Mouse (Mus musculus): ENCODE results near the gene Ddx19b.
"Not testable (repeated sequence)": the region's sequence is repeated elsewhere in the genome, so short reads cannot be mapped to it uniquely, and the experiment has no call there.

Ddx19b gene

GRCm38 (mm10) chr8:111031572-111031971 lies at the start of gene Ddx19b:
TSS of gene Ddx19b (minus strand) at chr8:111031751.
- DNase-seq (ENCODE audit: low spot score): no peak

DNA sequence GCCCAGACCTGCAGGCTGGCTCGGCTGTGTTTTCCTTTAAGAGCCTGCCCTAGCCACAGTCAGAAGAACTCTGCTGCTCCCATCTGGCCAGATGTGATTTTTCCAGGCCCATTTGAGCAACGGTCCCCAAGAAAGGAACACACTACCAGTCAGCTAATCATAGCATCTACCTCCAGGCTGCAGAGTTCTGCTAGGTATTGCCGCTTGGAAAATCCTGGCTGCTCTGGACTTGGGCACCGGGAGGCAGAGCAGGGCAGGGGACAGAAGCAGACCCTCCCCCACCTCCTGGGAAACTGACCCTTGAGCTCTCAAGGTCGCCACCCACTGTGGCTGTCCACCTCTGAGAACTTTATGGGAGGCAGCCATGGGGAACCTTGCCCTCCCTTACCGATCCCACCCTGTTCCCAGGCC lies 48.3 kb upstream of the Ddx19b start:
- DNase-seq (ENCODE audit: low spot score): no peak

- DNase-seq (ENCODE audit: low spot score): no peak
These were observed 47.9 kb upstream of the Ddx19b start for GRCm38 (mm10) chr8:111079461-111079860.

DNA sequence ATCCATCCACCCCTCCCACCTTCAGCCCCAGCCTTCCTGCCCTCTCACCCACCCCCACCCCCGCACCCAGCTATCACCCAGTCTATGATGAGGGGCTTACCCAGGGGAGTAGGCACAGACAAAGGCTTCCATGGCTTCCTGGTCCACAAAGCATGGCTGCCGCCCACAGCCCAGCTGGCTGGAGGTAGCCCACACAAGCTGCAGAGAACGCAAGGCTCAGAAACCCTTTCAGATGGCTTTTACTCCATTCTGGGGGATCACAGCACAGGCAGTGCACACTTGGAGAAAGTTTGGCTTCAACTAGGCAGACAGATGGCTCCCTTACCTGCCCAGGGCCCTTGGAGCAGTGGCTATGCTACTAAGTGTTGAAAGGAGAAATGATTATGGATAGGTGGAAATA lies 44.4 kb upstream of the Ddx19b start:
- DNase-seq (ENCODE audit: low spot score): no peak

- not testable (repeated sequence) for DNase-seq (ENCODE audit: low spot score)
These were observed 37.1 kb upstream of the Ddx19b start for GRCm38 (mm10) chr8:111068660-111069059.

- DNase-seq (ENCODE audit: low spot score): no peak
These were observed 35.9 kb upstream of the Ddx19b start for GRCm38 (mm10) chr8:111067439-111067838.

DNA sequence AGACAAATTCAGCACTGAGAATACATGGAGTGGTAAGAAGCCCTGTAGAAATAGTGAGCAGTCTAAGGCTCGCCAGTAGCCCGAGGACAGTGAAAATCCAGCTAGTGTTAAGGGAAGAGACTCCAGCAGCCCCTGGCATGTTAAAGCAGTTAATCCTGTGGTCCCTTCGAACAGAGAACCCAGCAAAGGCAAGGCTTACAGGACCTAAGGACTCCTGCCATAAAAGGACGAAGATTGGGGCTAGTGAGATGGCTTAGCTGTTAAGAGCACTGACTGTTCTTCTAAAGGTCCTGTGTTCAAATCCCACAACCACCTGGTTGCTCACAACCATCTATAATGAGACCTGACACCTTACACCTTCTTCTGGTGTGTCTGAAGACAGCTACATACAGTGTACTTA lies 34.8 kb upstream of the Ddx19b start:
- DNase-seq (ENCODE audit: low spot score): no peak

DNA sequence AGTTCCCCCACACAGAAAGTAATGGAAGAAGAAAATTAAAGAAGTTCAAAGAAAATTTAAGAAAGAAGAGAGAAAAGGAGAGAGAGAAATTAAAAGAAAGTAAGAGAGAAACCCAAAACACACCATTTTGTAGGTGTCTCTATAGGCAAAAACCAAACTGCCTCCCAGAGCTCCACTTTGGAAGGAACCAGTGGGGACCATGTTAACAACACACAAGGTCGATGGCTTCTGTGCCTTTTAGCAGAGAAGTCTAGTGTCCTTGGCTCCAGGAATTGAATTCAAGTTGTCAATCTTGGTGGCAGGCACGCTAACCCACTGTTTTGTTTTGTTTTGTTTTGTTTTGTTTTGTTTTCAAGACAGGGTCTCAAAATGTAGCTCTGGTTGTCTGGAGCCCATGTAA lies 31.3 kb upstream of the Ddx19b start:
- DNase-seq (ENCODE audit: low spot score): no peak

DNA sequence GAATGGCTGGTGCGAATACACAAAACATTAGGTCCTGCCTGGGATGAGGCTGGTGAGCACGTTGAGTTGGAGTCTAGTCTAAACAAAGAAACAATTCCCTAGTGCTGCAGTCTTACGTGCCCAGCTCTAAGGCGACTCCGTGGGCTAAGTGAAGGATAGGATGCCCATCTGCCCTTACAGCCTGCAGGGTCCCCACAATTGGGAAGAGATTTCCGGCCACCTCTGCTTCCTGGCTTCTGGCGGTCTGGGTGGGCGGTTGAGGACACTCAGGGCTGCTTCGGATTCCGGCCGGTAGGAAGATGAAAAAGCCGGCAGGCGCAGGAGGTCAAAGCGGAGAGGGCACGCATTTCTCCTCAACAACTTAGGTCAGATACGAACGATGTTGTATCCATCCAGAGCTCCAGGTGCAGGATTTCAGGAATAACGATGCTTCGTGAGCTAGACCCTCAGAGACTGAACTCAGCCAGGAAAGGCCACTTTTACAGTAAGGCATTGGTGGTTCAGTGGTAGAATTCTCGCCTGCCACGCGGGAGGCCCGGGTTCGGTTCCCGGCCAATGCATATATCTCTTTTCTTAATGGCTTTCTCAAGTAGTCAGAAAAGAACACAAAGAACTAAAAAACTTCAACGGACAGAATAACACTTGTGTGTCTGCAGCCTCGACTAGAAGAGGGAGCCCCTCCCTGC lies 30.7 kb upstream of the Ddx19b start:
- peak; percentile 71 for DNase-seq (ENCODE audit: low spot score)

DNA sequence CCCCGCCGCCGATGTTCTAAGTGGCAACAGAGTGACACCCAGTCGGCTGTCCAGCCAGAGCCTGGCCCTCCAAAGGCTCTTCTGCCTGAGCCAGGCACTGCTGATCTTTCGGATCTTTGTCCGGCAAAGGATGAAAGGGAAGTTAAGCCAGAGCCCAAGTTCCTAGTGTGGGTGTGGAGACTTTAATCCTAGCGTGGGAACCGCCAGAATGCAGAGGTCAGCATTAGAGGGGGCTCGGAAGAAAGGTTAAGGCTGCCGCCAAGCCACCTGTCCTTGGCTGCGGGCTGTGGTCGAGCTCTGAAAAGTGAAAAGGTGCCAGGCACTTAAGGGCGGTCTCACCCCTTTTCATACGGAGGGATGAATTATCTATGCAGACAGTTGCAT lies 30.1 kb upstream of the Ddx19b start:
- no peak for DNase-seq (ENCODE audit: low spot score)

DNA sequence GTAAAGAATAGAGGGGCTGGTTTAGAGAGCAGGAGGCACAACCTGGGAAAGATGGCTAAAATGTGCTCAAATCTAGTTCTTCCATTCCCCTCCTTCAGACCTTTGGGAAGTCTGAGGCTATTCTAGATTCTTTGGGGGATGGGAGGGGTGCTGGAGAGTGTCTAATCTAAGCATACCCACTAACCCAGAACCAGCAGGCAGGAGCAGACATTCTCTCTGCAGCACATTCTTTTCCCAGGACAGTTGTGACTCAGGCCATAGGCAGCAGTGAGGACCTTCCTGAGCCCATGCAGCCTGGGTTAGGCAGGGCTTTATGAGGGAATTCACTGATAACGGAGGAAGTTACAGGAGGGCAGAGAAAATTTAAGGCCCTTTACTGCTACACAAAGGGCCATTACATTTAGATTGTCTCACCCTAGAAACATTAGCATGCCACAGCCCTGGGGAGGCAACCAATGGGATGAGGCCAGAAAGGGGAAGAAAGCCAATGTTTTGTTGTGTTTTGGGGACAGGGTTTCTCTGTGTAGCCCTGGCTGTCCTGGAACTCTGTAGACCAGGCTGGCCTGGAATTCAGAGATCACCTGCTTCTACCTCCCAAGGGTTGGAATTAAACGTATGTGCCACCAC lies 27.5 kb upstream of the Ddx19b start:
- DNase-seq (ENCODE audit: low spot score): no peak

GRCm38 (mm10) chr8:111056691-111057293 lies 25.2 kb upstream of the Ddx19b start:
- DNase-seq (ENCODE audit: low spot score): peak; percentile 23

- DNase-seq (ENCODE audit: low spot score): peak; percentile 87
These were observed 24.7 kb upstream of the Ddx19b start, which contains the start of gene Exosc6 for GRCm38 (mm10) chr8:111056158-111056663. TSS of gene Exosc6 (plus strand) at chr8:111056339.

DNA sequence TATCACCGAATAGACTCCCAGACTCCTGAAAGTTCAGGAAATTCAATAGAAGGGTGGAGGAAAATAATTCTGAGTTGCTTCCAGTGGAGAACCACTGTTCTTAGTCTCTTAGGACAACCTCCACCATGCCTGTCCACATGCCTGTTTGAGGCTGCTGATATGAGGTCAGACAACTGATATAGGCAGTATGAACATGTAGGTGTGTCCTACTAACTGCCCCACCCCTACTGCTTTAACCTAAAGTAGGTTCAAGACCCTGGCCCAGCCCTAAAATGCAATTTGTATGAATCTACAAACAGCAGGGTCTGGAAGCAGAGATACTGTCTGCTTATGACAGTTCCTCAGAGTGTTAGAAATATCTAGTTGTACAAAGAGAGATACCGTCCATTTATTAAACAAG lies 24.1 kb upstream of the Ddx19b start:
- no peak for DNase-seq (ENCODE audit: low spot score)

GRCm38 (mm10) chr8:111055031-111055634 lies 23.6 kb upstream of the Ddx19b start:
- DNase-seq (ENCODE audit: low spot score): no peak

GRCm38 (mm10) chr8:111053827-111054518 lies 22.4 kb upstream of the Ddx19b start:
- DNase-seq (ENCODE audit: low spot score): no peak

- DNase-seq (ENCODE audit: low spot score): no peak
These were observed 17.6 kb upstream of the Ddx19b start for GRCm38 (mm10) chr8:111049106-111049505.

DNA sequence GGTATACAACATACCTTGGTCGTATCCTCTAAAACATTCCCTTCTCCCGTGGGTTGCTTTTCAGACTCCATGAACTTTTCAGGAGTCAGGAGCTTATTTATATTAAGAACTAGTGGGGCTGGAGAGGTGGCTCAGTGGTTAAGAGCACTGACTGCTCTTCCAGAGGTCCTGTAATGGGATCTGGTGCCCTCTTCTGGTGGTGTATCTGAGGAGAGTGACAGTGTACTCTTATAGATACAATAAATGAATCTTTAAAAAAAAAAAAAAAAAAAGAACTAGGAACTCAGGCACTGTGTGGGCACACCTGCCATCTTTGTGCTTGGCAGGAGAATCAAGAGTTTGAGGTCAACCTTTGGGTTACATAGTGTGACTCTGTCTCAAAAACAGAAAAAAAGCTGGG lies 17.1 kb upstream of the Ddx19b start:
- DNase-seq (ENCODE audit: low spot score): no peak

- no peak for DNase-seq (ENCODE audit: low spot score)
These were observed 12.6 kb upstream of the Ddx19b start for GRCm38 (mm10) chr8:111044003-111044734.

DNA sequence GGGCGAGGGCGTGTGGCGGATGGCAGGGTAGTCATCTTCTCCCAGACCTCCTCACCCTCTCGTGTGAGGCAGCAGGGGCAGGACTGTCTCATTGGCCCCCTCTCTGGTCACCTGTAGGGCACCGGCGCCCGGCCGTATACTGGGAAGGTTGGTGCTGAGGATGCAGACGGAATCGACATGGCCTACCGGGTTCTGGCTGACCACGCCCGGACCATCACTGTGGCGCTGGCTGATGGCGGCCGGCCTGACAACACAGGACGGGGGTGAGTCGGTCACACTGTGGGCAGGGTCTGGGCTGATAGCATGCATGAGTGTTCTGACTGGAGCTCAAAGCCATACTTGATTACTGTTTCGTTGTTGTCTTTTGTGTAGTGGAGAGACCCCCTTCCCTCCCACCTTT lies 11.0 kb upstream of the Ddx19b start:
- no peak for DNase-seq (ENCODE audit: low spot score)

DNA sequence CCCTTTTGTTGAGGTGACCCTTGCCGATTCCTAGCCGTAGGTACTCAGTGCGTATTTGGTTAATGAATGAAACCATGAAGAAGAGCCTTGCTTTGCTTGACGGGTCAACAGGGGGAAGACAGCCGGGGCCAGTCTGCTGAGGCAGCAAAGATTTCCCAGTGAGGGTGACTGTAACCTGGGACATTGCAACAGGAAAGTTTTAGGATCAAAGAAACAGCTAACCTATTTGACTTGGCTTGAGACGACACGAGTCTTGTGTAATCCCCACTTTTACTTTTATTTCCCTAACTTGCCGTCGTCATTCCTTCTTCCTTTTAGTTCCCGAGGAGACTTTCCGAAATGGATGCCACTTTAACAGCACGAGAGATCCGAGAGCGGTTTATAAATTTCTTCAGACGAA lies 5.0 kb upstream of the Ddx19b start:
- no peak for DNase-seq (ENCODE audit: low spot score)

DNA sequence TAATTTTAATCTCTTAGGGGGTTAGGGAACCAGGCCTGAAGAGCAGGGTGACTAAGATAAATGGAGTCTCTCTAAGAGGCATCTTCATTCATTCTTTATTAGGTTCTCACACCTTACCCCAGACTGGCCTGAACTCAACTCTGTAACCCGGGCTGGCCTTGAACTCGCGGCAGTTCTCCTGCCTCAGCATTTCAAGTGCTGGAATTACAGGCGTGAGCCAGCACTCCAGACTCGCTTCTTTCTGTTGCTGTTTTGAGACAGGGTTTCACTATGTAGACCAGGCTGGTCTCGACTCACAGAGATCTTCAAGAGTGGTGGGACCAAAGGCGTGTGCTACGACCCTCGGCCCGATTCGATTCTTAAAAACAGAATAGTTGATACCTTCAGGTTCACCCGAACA lies 2.7 kb upstream of the Ddx19b start:
- no peak for DNase-seq (ENCODE audit: low spot score)

All from spleen, adult 12 weeks (tissue).